Comparison of ENCODE assay signal across 19 mouse cellular contexts in the genomic region with DNA sequence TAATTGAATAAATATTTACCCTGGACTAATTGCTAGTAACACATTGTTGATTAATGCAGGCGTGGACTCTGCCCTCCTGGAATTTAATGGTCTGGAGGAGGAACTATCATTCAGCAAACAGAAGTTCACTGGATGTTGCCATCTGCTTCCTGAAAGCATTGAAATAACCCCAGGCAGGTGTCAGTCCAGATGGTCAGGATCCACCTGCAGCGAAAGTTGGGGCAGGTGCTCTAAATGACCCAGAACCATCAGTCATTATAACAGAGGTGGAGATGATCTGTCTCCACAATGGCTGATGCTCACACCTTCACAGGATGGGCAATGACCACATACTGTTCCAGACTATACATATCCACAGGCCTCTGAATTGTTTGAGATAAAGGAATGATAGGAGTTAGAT.
"Had no signal": no experiment of that assay in that cellular context is flagged by ENCODE, and none has a peak within 500 bp of the region (broad histone marks: within the 10 kb centered on the region; RNA-seq: fewer than 3 reads in every experiment).

No protein-coding gene starts in this region.

- H3K27me3 ChIP-seq: limb, embryonic 15.5 days; midbrain, embryonic 12.5 days; midbrain, embryonic 15.5 days; neural tube, embryonic 12.5 days; neural tube, embryonic 15.5 days had no signal

- H3K4me1 ChIP-seq: limb, embryonic 15.5 days had no signal

- H3K4me3 ChIP-seq: limb, embryonic 12.5 days; limb, embryonic 15.5 days; midbrain, embryonic 12.5 days; midbrain, embryonic 15.5 days; neural tube, embryonic 12.5 days; neural tube, embryonic 15.5 days had no signal

- DNase-seq: kidney, postnatal 14 days; left cerebral cortex, postnatal 4 days; liver, postnatal 0 days; lung, embryonic 14.5 days; right cerebral cortex, adult 18-20 months; right cerebral cortex, postnatal 14 days; right cerebral cortex, postnatal 4 days; thymus, adult 2 months; thymus, postnatal 14 days; thymus, postnatal 4 days had no signal

- H3K27ac ChIP-seq: limb, embryonic 12.5 days; limb, embryonic 15.5 days; liver, embryonic 14.5 days; macrophage; midbrain, embryonic 12.5 days; midbrain, embryonic 15.5 days; neural tube, embryonic 12.5 days; neural tube, embryonic 15.5 days; stomach, postnatal 0 days had no signal
